15 mouse cellular contexts compared by ENCODE assay signal in genomic region chr12:90987782-90988181, GRCm38 (mm10).
"Had no signal": no experiment of that assay in that cellular context is flagged by ENCODE, and none has a peak within 500 bp of the region (broad histone marks: within the 10 kb centered on the region; RNA-seq: fewer than 3 reads in every experiment).

No protein-coding gene starts in this region.

- H3K9me3 ChIP-seq: midbrain, embryonic 12.5 days; neural tube, embryonic 13.5 days; neural tube, embryonic 15.5 days; stomach, embryonic 15.5 days had no signal

- H3K27me3 ChIP-seq: midbrain, embryonic 12.5 days; neural tube, embryonic 13.5 days; neural tube, embryonic 15.5 days; stomach, embryonic 15.5 days had no signal

- H3K4me2 ChIP-seq: lung, embryonic 14.5 days; midbrain, embryonic 12.5 days; neural tube, embryonic 13.5 days; neural tube, embryonic 15.5 days; stomach, embryonic 15.5 days had no signal

- H3K4me3 ChIP-seq: midbrain, embryonic 12.5 days; myocyte; neural tube, embryonic 13.5 days; neural tube, embryonic 15.5 days; stomach, embryonic 15.5 days had no signal

- H3K4me1 ChIP-seq: midbrain, embryonic 12.5 days; neural tube, embryonic 13.5 days; neural tube, embryonic 15.5 days; stomach, embryonic 15.5 days had no signal

- H3K27ac ChIP-seq: liver, embryonic 14.5 days; midbrain, embryonic 12.5 days; neural tube, embryonic 13.5 days; neural tube, embryonic 15.5 days; stomach, embryonic 15.5 days; stomach, postnatal 0 days had no signal

- H3K36me3 ChIP-seq: midbrain, embryonic 12.5 days; neural tube, embryonic 13.5 days; neural tube, embryonic 15.5 days; stomach, embryonic 15.5 days had no signal

- H3K9ac ChIP-seq: liver, embryonic 14.5 days; lung, embryonic 14.5 days; midbrain, embryonic 12.5 days; neural tube, embryonic 13.5 days; neural tube, embryonic 15.5 days; stomach, embryonic 15.5 days had no signal

- DNase-seq: lung, adult 18-20 months; lung, embryonic 14.5 days; lung, postnatal 10 days; lung, postnatal 4 days; right cerebral cortex, postnatal 14 days; thymus, adult 2 months; thymus, postnatal 25 days; thymus, postnatal 4 days had no signal
